Mouse (Mus musculus) neural tube, embryonic 14.5 days (tissue): ENCODE data around the gene Rp9. TPM values are rescaled to one million over a fixed set of nuclear protein-coding genes. Genes with fewer than 3 reads are reported as not detected.

Experiments
- ATAC-seq: fragments of 200-750 bp; cut with Nextera tagmentation; 2 replicates; pipeline ENCODE4 v1.8.0; 2017; ENCODE audit warnings: low read depth, mild to moderate bottlenecking, moderate TSS enrichment, moderate library complexity
- H3K27ac ChIP-seq: fragments of 300-500 bp; sonication (generic); 2 replicates; pipeline ENCODE4 v1.5.1; 2014; ENCODE audit warnings: low read depth, mild to moderate bottlenecking, control low read depth, low read length, moderate library complexity, mixed read lengths
- H3K27me3 ChIP-seq: fragments of 300-500 bp; sonication (generic); 2 replicates; pipeline ENCODE4 v1.6.1; 2014; ENCODE audit warnings: low read length; ENCODE audit not compliant: control insufficient read depth, insufficient read depth
- H3K36me3 ChIP-seq: fragments of 300-500 bp; sonication (generic); 2 replicates; pipeline ENCODE4 v1.6.1; 2014; ENCODE audit warnings: low read length, mixed read lengths; ENCODE audit not compliant: control insufficient read depth, insufficient read depth
- H3K4me1 ChIP-seq: fragments of 300-500 bp; sonication (generic); 2 replicates; pipeline ENCODE4 v1.6.1; 2014; ENCODE audit warnings: low read length; ENCODE audit not compliant: control insufficient read depth, insufficient read depth
- H3K4me2 ChIP-seq: fragments of 300-500 bp; sonication (generic); 2 replicates; pipeline ENCODE4 v1.6.1; 2014; ENCODE audit warnings: mild to moderate bottlenecking, low read depth, low read length, control low read depth
- H3K4me3 ChIP-seq: fragments of 300-500 bp; sonication (generic); 2 replicates; pipeline ENCODE4 v1.5.1; 2014; ENCODE audit warnings: low read depth, low read length, control low read depth, mixed read lengths
- H3K9ac ChIP-seq: fragments of 300-500 bp; sonication (generic); replicated peaks from 2 replicates; pipeline ENCODE4 v1.6.1; 2014; ENCODE audit warnings: low read depth, mild to moderate bottlenecking, control low read depth, low read length, mixed read lengths
- H3K9me3 ChIP-seq: fragments of 300-500 bp; sonication (generic); 2 replicates; pipeline ENCODE4 v1.6.1; 2016; ENCODE audit warnings: low read length; ENCODE audit not compliant: control insufficient read depth
- WGBS: fragments of 180-500 bp; shearing (Covaris S2); extraction: QIAGEN DNeasy Blood & Tissue Kit; methylation state at CpG from one replicate; pipeline ENCODE4 v1.1.7; 2014; 5-methylcytosine and 5-hydroxymethylcytosine counted together
- polyA plus RNA-seq: library from polyadenylated mRNA; unstranded; fragments of >200 nt; fragmentation: Nextera tagmentation; extraction: Ambion mirVana; gene quantifications from 2 replicates; pipeline ENCODE4 v1.2.1, GENCODE M21; 2014

Gene Rp9
- polyA plus RNA-seq: 71.1 and 75.9 TPM in 2 replicates

- Histone ChIP-seq H3K4me1 (0 out of 2 replicates have a peak, but pooled peaks cover 3% of the 10 kb centered on the region), H3K4me3 (peak within 1 kb of the TSS; percentile 87; the same call in 1 of the 2 replicates), H3K9me3 (no peaks in the 10 kb centered on the region), H3K9ac (peak within 1 kb of the TSS; percentile 93; the same call in 1 of the 2 replicates), H3K36me3 (no peaks in the 10 kb centered on the region), H3K4me2 (peak within 1 kb of the TSS; percentile 67; the same call in 1 of the 2 replicates), H3K27ac (no peak within 1 kb of the TSS), H3K27me3 (no peaks in the 10 kb centered on the region)
- ATAC-seq: no peak
- WGBS: 89% methylated on average over 3 of the region's 3 CpGs
These were observed at the start of gene Rp9 for GRCm38 (mm10) chr9:22469643-22470042. TSS of gene Rp9 (minus strand) at chr9:22469743.

GRCm38 (mm10) chr9:22518394-22519041 is 49.0 kb upstream of the Rp9 start:
- no peaks in the 10 kb centered on the region; the same call in 1 of the 2 replicates for H3K36me3 ChIP-seq
- H3K9me3 ChIP-seq: no peaks in the 10 kb centered on the region
- H3K27ac ChIP-seq: no peak overlapping the region
- H3K9ac ChIP-seq: no peak overlapping the region
- H3K4me1 ChIP-seq: no peaks in the 10 kb centered on the region
- H3K4me3 ChIP-seq: no peak overlapping the region
- 98% methylated on average over 3 of the region's 3 CpGs for WGBS
- no peaks in the 10 kb centered on the region for H3K27me3 ChIP-seq
- ATAC-seq: peak; percentile 80
- H3K4me2 ChIP-seq: no peak overlapping the region

- ATAC-seq: no peak
- Histone ChIP-seq H3K27ac (no peak overlapping the region), H3K4me3 (no peak overlapping the region), H3K27me3 (no peaks in the 10 kb centered on the region), H3K9ac (no peak overlapping the region), H3K9me3 (no peaks in the 10 kb centered on the region), H3K4me1 (no peaks in the 10 kb centered on the region), H3K36me3 (no peaks in the 10 kb centered on the region; the same call in 1 of the 2 replicates), H3K4me2 (no peak overlapping the region)
- 85% methylated on average over 4 of the region's 4 CpGs for WGBS
These were observed 45.5 kb upstream of the Rp9 start for GRCm38 (mm10) chr9:22515076-22515475.

- Histone ChIP-seq H3K4me3 (no peak overlapping the region), H3K4me1 (no peaks in the 10 kb centered on the region), H3K27ac (no peak overlapping the region), H3K27me3 (no peaks in the 10 kb centered on the region), H3K36me3 (no peaks in the 10 kb centered on the region), H3K4me2 (no peak overlapping the region), H3K9me3 (no peaks in the 10 kb centered on the region), H3K9ac (no peak overlapping the region)
- ATAC-seq: no peak
- WGBS: 88% methylated on average over 2 of the region's 2 CpGs
These were observed 36.0 kb upstream of the Rp9 start for GRCm38 (mm10) chr9:22505574-22505973.

- H3K36me3 ChIP-seq: no peaks in the 10 kb centered on the region
- no peaks in the 10 kb centered on the region for H3K4me1 ChIP-seq
- no peak overlapping the region for H3K4me2 ChIP-seq
- no peak overlapping the region for H3K9ac ChIP-seq
- H3K4me3 ChIP-seq: no peak overlapping the region
- no peaks in the 10 kb centered on the region for H3K27me3 ChIP-seq
- no peaks in the 10 kb centered on the region for H3K9me3 ChIP-seq
- no peak for ATAC-seq
- 89% methylated on average over 5 of the region's 5 CpGs for WGBS
- no peak overlapping the region for H3K27ac ChIP-seq
These were observed 34.0 kb upstream of the Rp9 start for GRCm38 (mm10) chr9:22503581-22503980.

GRCm38 (mm10) chr9:22502972-22503371 is 33.4 kb upstream of the Rp9 start:
- Histone ChIP-seq H3K36me3 (no peaks in the 10 kb centered on the region), H3K9me3 (no peaks in the 10 kb centered on the region), H3K9ac (no peak overlapping the region), H3K4me3 (no peak overlapping the region), H3K27me3 (no peaks in the 10 kb centered on the region), H3K4me1 (no peaks in the 10 kb centered on the region), H3K4me2 (no peak overlapping the region), H3K27ac (no peak overlapping the region)
- no peak for ATAC-seq
- WGBS: 56% methylated on average over 2 of the region's 2 CpGs

DNA sequence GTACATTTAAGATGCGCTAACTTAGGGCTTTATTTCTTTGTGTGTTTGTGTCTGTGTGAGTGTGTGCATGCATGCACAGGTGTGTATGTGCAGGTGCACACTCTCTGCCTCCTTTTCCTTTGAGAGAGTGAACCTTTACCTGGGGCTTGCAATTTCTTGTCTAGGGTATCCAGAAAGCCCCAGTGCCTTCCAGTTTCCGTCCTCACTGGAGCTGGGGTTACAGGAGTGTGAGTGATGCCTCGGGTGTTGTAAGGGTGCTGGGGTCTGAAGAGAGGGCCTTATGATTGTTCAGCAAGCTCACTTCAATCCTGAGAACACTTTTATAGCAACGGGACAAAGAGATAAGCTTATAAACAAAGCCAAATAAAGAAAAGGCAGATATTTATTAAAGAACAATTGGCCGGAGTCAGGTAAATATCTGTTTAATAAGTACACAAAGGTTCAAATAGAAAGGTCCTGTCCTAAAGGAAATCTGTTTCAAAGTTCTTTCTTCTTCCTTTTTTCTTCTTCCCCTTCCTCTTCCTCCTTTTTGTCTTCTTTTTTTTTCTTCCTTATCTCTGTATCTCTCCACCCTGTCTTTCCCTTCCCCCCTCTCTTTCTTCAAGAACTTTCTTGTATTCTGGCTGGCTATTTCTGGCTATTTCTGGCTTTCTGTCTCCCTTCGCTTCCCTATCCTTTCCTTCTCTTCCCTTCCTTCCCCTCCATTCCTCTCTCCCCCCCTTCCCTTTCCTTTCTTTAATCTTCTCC is 27.7 kb upstream of the Rp9 start:
- Histone ChIP-seq H3K36me3 (no peaks in the 10 kb centered on the region), H3K9ac (no peak overlapping the region), H3K9me3 (no peaks in the 10 kb centered on the region), H3K4me2 (no peak overlapping the region), H3K4me3 (no peak overlapping the region), H3K27ac (no peak overlapping the region), H3K4me1 (no peaks in the 10 kb centered on the region), H3K27me3 (no peaks in the 10 kb centered on the region)
- no peak for ATAC-seq
- 86% methylated on average over 6 of the region's 6 CpGs for WGBS

DNA sequence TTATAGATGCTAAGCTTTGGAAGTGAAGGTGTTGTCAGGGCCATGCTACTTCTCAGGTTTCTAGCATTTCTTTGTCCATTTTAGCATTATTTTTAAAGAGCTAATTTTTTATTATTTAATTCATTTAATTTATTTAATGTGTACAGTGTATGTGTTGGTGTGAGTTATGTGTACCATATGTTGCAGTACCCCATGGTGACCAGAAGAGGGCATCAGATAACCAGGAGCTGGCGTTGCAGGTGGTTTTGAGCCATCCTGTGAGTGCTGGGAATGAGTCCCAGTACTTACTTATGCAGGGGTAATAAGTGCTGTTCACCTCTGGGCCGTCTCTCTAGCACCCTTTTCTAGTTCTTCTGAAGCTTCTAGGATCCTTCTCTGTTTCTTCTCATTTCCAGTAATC is 25.6 kb upstream of the Rp9 start:
- H3K4me1 ChIP-seq: no peaks in the 10 kb centered on the region
- no peak overlapping the region for H3K4me3 ChIP-seq
- H3K9me3 ChIP-seq: no peaks in the 10 kb centered on the region
- no peak overlapping the region for H3K9ac ChIP-seq
- ATAC-seq: no peak
- H3K36me3 ChIP-seq: no peaks in the 10 kb centered on the region
- no peaks in the 10 kb centered on the region for H3K27me3 ChIP-seq
- H3K27ac ChIP-seq: no peak overlapping the region
- H3K4me2 ChIP-seq: no peak overlapping the region
- 89% methylated on average over 2 of the region's 2 CpGs for WGBS

- ATAC-seq: no peak
These were observed 24.8 kb upstream of the Rp9 start for GRCm38 (mm10) chr9:22494203-22494807.

More at GRCm38 (mm10) chr9:22494203-22494807, 24.8 kb upstream of the Rp9 start:
- WGBS: 90% methylated on average over 9 of the region's 9 CpGs
- Histone ChIP-seq H3K36me3 (no peaks in the 10 kb centered on the region), H3K4me1 (no peaks in the 10 kb centered on the region), H3K9ac (no peak overlapping the region), H3K27me3 (no peaks in the 10 kb centered on the region), H3K9me3 (no peaks in the 10 kb centered on the region), H3K4me2 (no peak overlapping the region), H3K27ac (no peak overlapping the region), H3K4me3 (no peak overlapping the region)
